Mouse (Mus musculus) layer of hippocampus, adult 11-12 months (tissue): Measurements from ENCODE around the gene Banf2.
A peak's percentile ranks its signal among the peaks of the same experiment; 100 is the strongest.

ENCODE experiments used
- DNase-seq: peaks from one replicate; pipeline ENCODE4 v3.0.0; 2022; ENCODE audit warnings: low spot score

Banf2 gene

GRCm38 (mm10) chr2:144101463-144101961 is 68.7 kb downstream of the Banf2 start:
- DNase-seq, result no peak

- DNase-seq, result no peak
Measured at GRCm38 (mm10) chr2:144107374-144107773, 74.5 kb downstream of the Banf2 start.

- DNase-seq, result no peak
Measured at GRCm38 (mm10) chr2:144107810-144108209, 75.0 kb downstream of the Banf2 start.

- no peak for DNase-seq
Measured at GRCm38 (mm10) chr2:144108376-144108775, 75.5 kb downstream of the Banf2 start.

GRCm38 (mm10) chr2:144111966-144112365 is 79.1 kb downstream of the Banf2 start:
- DNase-seq, result no peak

- no peak for DNase-seq
Measured at GRCm38 (mm10) chr2:144112666-144113065, 79.8 kb downstream of the Banf2 start.

GRCm38 (mm10) chr2:144118061-144118460 is 85.2 kb downstream of the Banf2 start:
- no peak for DNase-seq

- peak; percentile 22 for DNase-seq
Measured at GRCm38 (mm10) chr2:144120186-144120823, 87.4 kb downstream of the Banf2 start.

- no peak for DNase-seq
Measured at GRCm38 (mm10) chr2:144122068-144122467, 89.2 kb downstream of the Banf2 start.
